Mouse (Mus musculus) E14TG2a.4 (cell line): ENCODE results near the gene Ston1.

ENCODE experiments used
- CTCF ChIP-seq: conservative IDR thresholded peaks from 2 replicates; pipeline ENCODE4 v1.5.1; 2014; ENCODE audit warnings: low read length
- NANOG ChIP-seq: IDR thresholded peaks from 2 replicates; pipeline ENCODE4 v1.6.1; 2014; ENCODE audit warnings: borderline replicate concordance, low read length, mixed read lengths

- TF ChIP-seq CTCF, result no peak
- TF ChIP-seq NANOG, result no peak
Observed at GRCm38 (mm10) chr17:88645299-88645698, 47.8 kb downstream of the Ston1 start.
